Mouse (Mus musculus): Measurements from ENCODE around the gene Hadh. TPM values are rescaled to one million over a fixed set of nuclear protein-coding genes. Genes with fewer than 3 reads are reported as not detected.
A peak's percentile ranks its signal among the peaks of the same experiment; 100 is the strongest.

Hadh gene
- polyA plus RNA-seq, 1 experiment, result 70.7 TPM

DNA sequence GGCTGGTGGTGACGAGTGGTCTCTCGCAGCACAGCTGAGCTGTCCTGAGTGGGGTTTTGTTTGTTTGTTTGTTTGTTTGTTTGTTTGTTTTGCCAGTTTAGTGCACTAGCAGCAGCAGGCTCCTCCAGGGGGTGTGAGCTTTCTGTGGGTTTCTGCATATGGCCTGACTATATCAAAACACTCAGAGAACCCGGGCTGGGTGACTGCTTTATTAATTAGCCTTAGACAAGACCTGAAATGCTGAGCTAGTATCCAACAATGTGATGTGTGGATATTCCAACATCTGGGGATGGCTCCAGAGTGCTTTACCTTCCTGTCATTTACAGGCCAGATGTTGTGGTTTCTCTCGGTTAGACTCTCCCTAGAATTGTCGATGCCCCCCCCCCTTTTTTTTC lies 31.4 kb upstream of the Hadh start:
- Histone ChIP-seq H3K36me3 (ENCODE audit: control insufficient read depth, insufficient read depth) (no peaks in the 10 kb centered on the region), H3K79me2 (ENCODE audit: control insufficient read depth, insufficient read depth) (no peaks in the 10 kb centered on the region), H3K4me3 (peak overlapping the region; percentile 42), H3K27me3 (ENCODE audit: control insufficient read depth, insufficient read depth, insufficient read length) (no peaks in the 10 kb centered on the region), H3ac (ENCODE audit: control insufficient read depth, insufficient read length) (peak overlapping the region; percentile 35), H3K4me2 (ENCODE audit: low read depth) (peak overlapping the region; percentile 79)
- TF ChIP-seq USF1 (IDR thresholded peaks at IDR 0.05; ENCODE audit: low read depth), result no peak
- no peak for TF ChIP-seq POLR2AphosphoS2 (IDR thresholded peaks at IDR 0.05; ENCODE audit: insufficient read length, low read depth)
- no peak for TF ChIP-seq TCF3 (IDR thresholded peaks at IDR 0.05; ENCODE audit: insufficient read length, low read depth)
- TF ChIP-seq E2F4 (IDR thresholded peaks at IDR 0.05; ENCODE audit: insufficient read depth), result no peak
- TF ChIP-seq SRF (IDR thresholded peaks at IDR 0.05; ENCODE audit: control insufficient read depth, insufficient read length, low read depth), result no peak
- TF ChIP-seq POLR2A (IDR thresholded peaks at IDR 0.05; ENCODE audit: insufficient read length, low read depth), result no peak
- TF ChIP-seq MYOG (IDR thresholded peaks at IDR 0.05; ENCODE audit: control insufficient read depth in 1 of 3, insufficient read depth in 1 of 3, insufficient read length in 2 of 3, low read depth in 2 of 3), result no peak
- TF ChIP-seq MAX (IDR thresholded peaks at IDR 0.05; ENCODE audit: low read depth), result no peak
- TF ChIP-seq CEBPB (IDR thresholded peaks at IDR 0.05; ENCODE audit: insufficient read depth, poor library complexity, severe bottlenecking), result no peak
- TF ChIP-seq REST (IDR thresholded peaks at IDR 0.05; ENCODE audit: insufficient read depth, insufficient read length), result no peak
- TF ChIP-seq TCF12 (IDR thresholded peaks at IDR 0.05; ENCODE audit: insufficient read depth, poor library complexity, severe bottlenecking), result no peak
- no peak for TF ChIP-seq MYOD1 (IDR thresholded peaks at IDR 0.05; ENCODE audit: control insufficient read depth in 1 of 3, insufficient read length in 2 of 3, low read depth in 2 of 3)

- H3K4me3 ChIP-seq, result peak within 1 kb of the TSS; percentile 42
Observed at GRCm38 (mm10) chr3:131302452-131303319, 30.8 kb upstream of the Hadh start, which contains the start of gene Cyp2u1. TSS of gene Cyp2u1 (minus strand) at chr3:131303227.

DNA sequence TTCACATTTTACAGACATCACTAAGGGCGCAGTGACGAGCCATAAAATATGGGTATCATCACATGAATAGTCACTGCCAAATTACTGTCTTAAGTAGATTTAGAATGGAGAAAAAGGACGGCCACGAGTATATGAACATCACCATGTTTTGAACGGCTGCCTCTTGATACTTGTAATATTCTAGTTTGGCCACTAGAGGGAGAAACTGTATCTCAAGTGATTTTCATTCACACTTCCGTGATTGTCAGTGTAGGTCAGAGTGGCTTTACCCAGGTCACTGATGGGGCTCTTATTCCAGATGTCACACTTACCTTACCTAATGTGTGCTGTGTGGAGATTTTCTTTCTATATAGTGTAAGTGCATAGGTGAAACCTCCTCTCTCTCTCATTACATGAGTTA lies 28.0 kb upstream of the Hadh start:
- H3ac ChIP-seq (ENCODE audit: control insufficient read depth, insufficient read length), result no peak overlapping the region
- H3K4me2 ChIP-seq (ENCODE audit: low read depth), result peak overlapping the region; percentile 4
- no peaks in the 10 kb centered on the region for H3K79me2 ChIP-seq (ENCODE audit: control insufficient read depth, insufficient read depth)
- no peaks in the 10 kb centered on the region for H3K36me3 ChIP-seq (ENCODE audit: control insufficient read depth, insufficient read depth)
- H3K27me3 ChIP-seq (ENCODE audit: control insufficient read depth, insufficient read depth, insufficient read length), result no peaks in the 10 kb centered on the region
- TF ChIP-seq TCF12 (IDR thresholded peaks at IDR 0.05; ENCODE audit: insufficient read depth, poor library complexity, severe bottlenecking), result no peak
- no peak for TF ChIP-seq POLR2A (IDR thresholded peaks at IDR 0.05; ENCODE audit: insufficient read length, low read depth)
- no peak for TF ChIP-seq POLR2AphosphoS2 (IDR thresholded peaks at IDR 0.05; ENCODE audit: insufficient read length, low read depth)
- no peak for TF ChIP-seq CEBPB (IDR thresholded peaks at IDR 0.05; ENCODE audit: insufficient read depth, poor library complexity, severe bottlenecking)
- no peak for TF ChIP-seq MYOG (IDR thresholded peaks at IDR 0.05; ENCODE audit: control insufficient read depth in 1 of 3, insufficient read depth in 1 of 3, insufficient read length in 2 of 3, low read depth in 2 of 3)
- TF ChIP-seq MYOD1 (IDR thresholded peaks at IDR 0.05; ENCODE audit: control insufficient read depth in 1 of 3, insufficient read length in 2 of 3, low read depth in 2 of 3), result no peak
- no peak for TF ChIP-seq TCF3 (IDR thresholded peaks at IDR 0.05; ENCODE audit: insufficient read length, low read depth)
- TF ChIP-seq MAX (IDR thresholded peaks at IDR 0.05; ENCODE audit: low read depth), result no peak
- no peak for TF ChIP-seq SRF (IDR thresholded peaks at IDR 0.05; ENCODE audit: control insufficient read depth, insufficient read length, low read depth)
- TF ChIP-seq REST (IDR thresholded peaks at IDR 0.05; ENCODE audit: insufficient read depth, insufficient read length), result no peak
- TF ChIP-seq E2F4 (IDR thresholded peaks at IDR 0.05; ENCODE audit: insufficient read depth), result no peak
- no peak for TF ChIP-seq USF1 (IDR thresholded peaks at IDR 0.05; ENCODE audit: low read depth)
- H3K4me3 ChIP-seq, result no peak overlapping the region

More at GRCm38 (mm10) chr3:131302452-131303319, 30.8 kb upstream of the Hadh start, which contains the start of gene Cyp2u1:
- no peaks in the 10 kb centered on the region for H3K36me3 ChIP-seq (ENCODE audit: control insufficient read depth, insufficient read depth)
- TF ChIP-seq POLR2A (IDR thresholded peaks at IDR 0.05; ENCODE audit: insufficient read length, low read depth) (peak; percentile 95), CEBPB (IDR thresholded peaks at IDR 0.05; ENCODE audit: insufficient read depth, poor library complexity, severe bottlenecking) (no peak), MAX (IDR thresholded peaks at IDR 0.05; ENCODE audit: low read depth) (no peak), MYOD1 (IDR thresholded peaks at IDR 0.05; ENCODE audit: control insufficient read depth in 1 of 3, insufficient read length in 2 of 3, low read depth in 2 of 3) (peak in 2 of 3 experiments; percentile 4 to 45), TCF12 (IDR thresholded peaks at IDR 0.05; ENCODE audit: insufficient read depth, poor library complexity, severe bottlenecking) (no peak), TCF3 (IDR thresholded peaks at IDR 0.05; ENCODE audit: insufficient read length, low read depth) (no peak), SRF (IDR thresholded peaks at IDR 0.05; ENCODE audit: control insufficient read depth, insufficient read length, low read depth) (peak; percentile 49), USF1 (IDR thresholded peaks at IDR 0.05; ENCODE audit: low read depth) (no peak), REST (IDR thresholded peaks at IDR 0.05; ENCODE audit: insufficient read depth, insufficient read length) (no peak), POLR2AphosphoS2 (IDR thresholded peaks at IDR 0.05; ENCODE audit: insufficient read length, low read depth) (peak; percentile 93), E2F4 (IDR thresholded peaks at IDR 0.05; ENCODE audit: insufficient read depth) (no peak), MYOG (IDR thresholded peaks at IDR 0.05; ENCODE audit: control insufficient read depth in 1 of 3, insufficient read depth in 1 of 3, insufficient read length in 2 of 3, low read depth in 2 of 3) (peak in 2 of 3 experiments; percentile 14 to 28)
- H3ac ChIP-seq (ENCODE audit: control insufficient read depth, insufficient read length), result peak within 1 kb of the TSS; percentile 35
- H3K27me3 ChIP-seq (ENCODE audit: control insufficient read depth, insufficient read depth, insufficient read length), result no peaks in the 10 kb centered on the region
- peak within 1 kb of the TSS; percentile 79 for H3K4me2 ChIP-seq (ENCODE audit: low read depth)
- H3K79me2 ChIP-seq (ENCODE audit: control insufficient read depth, insufficient read depth), result no peaks in the 10 kb centered on the region

- Histone ChIP-seq H3K4me2 (ENCODE audit: low read depth) (no peak overlapping the region), H3K27me3 (ENCODE audit: control insufficient read depth, insufficient read depth, insufficient read length) (no peaks in the 10 kb centered on the region), H3ac (ENCODE audit: control insufficient read depth, insufficient read length) (no peak overlapping the region), H3K4me3 (no peak overlapping the region), H3K36me3 (ENCODE audit: control insufficient read depth, insufficient read depth) (no peaks in the 10 kb centered on the region), H3K79me2 (ENCODE audit: control insufficient read depth, insufficient read depth) (no peaks in the 10 kb centered on the region)
- TF ChIP-seq POLR2AphosphoS2 (IDR thresholded peaks at IDR 0.05; ENCODE audit: insufficient read length, low read depth) (no peak), TCF12 (IDR thresholded peaks at IDR 0.05; ENCODE audit: insufficient read depth, poor library complexity, severe bottlenecking) (no peak), POLR2A (IDR thresholded peaks at IDR 0.05; ENCODE audit: insufficient read length, low read depth) (no peak), MYOD1 (IDR thresholded peaks at IDR 0.05; ENCODE audit: control insufficient read depth in 1 of 3, insufficient read length in 2 of 3, low read depth in 2 of 3) (no peak), MYOG (IDR thresholded peaks at IDR 0.05; ENCODE audit: control insufficient read depth in 1 of 3, insufficient read depth in 1 of 3, insufficient read length in 2 of 3, low read depth in 2 of 3) (no peak), CEBPB (IDR thresholded peaks at IDR 0.05; ENCODE audit: insufficient read depth, poor library complexity, severe bottlenecking) (no peak), SRF (IDR thresholded peaks at IDR 0.05; ENCODE audit: control insufficient read depth, insufficient read length, low read depth) (no peak), USF1 (IDR thresholded peaks at IDR 0.05; ENCODE audit: low read depth) (no peak), E2F4 (IDR thresholded peaks at IDR 0.05; ENCODE audit: insufficient read depth) (no peak), REST (IDR thresholded peaks at IDR 0.05; ENCODE audit: insufficient read depth, insufficient read length) (no peak), TCF3 (IDR thresholded peaks at IDR 0.05; ENCODE audit: insufficient read length, low read depth) (no peak), MAX (IDR thresholded peaks at IDR 0.05; ENCODE audit: low read depth) (no peak)
Observed at GRCm38 (mm10) chr3:131299078-131299477, 27.2 kb upstream of the Hadh start.

Data from myocyte (in vitro differentiated cells).